Mouse (Mus musculus): ENCODE measurements around the gene Slc25a40. TPM values are rescaled to one million over a fixed set of nuclear protein-coding genes. Genes with fewer than 3 reads are reported as not detected.

Slc25a40 gene
- total and polyA plus RNA-seq, 2 experiments from 2014 or later, result 8.0 to 12.7 TPM

GRCm38 (mm10) chr5:8489471-8490110, 66.9 kb downstream of the Slc25a40 start:
- Histone ChIP-seq H3K9ac (no peak overlapping the region), H3K27ac (ENCODE audit: low read depth, low read length) (no peak overlapping the region), H3K4me2 (ENCODE audit: low read depth) (no peak overlapping the region), H3K4me3 (ENCODE audit: low read depth, low read length) (no peak overlapping the region), H3K36me3 (ENCODE audit: insufficient read depth) (0 out of 2 replicates have a peak, but pooled peaks cover 4% of the 10 kb centered on the region), H3K4me1 (ENCODE audit: insufficient read depth) (no peaks in the 10 kb centered on the region), H3K27me3 (ENCODE audit: insufficient read depth, low read length) (no peaks in the 10 kb centered on the region), H3K9me3 (ENCODE audit: low read length) (no peaks in the 10 kb centered on the region)
- DNase-seq (peak; percentile 60), ATAC-seq (peak; percentile 86)
- peak; percentile 66 for TF ChIP-seq CTCF (IDR thresholded peaks at IDR 0.05; ENCODE audit: low read depth)
- WGBS, result 19% methylated on average over 6 of the region's 6 CpGs

GRCm38 (mm10) chr5:8491778-8492177, 69.1 kb downstream of the Slc25a40 start:
- H3K27me3 ChIP-seq (ENCODE audit: insufficient read depth, low read length), result no peaks in the 10 kb centered on the region
- no peak overlapping the region for H3K27ac ChIP-seq (ENCODE audit: low read depth, low read length)
- H3K4me2 ChIP-seq (ENCODE audit: low read depth), result no peak overlapping the region
- DNase-seq (no peak), ATAC-seq (no peak)
- no peaks in the 10 kb centered on the region for H3K9me3 ChIP-seq (ENCODE audit: low read length)
- 53% methylated on average over 4 of the region's 4 CpGs for WGBS
- H3K9ac ChIP-seq, result no peak overlapping the region
- 0 out of 2 replicates have a peak, but pooled peaks cover 4% of the 10 kb centered on the region for H3K36me3 ChIP-seq (ENCODE audit: insufficient read depth)
- no peak for TF ChIP-seq CTCF (IDR thresholded peaks at IDR 0.05; ENCODE audit: low read depth)
- H3K4me1 ChIP-seq (ENCODE audit: insufficient read depth), result no peaks in the 10 kb centered on the region
- no peak overlapping the region for H3K4me3 ChIP-seq (ENCODE audit: low read depth, low read length)

Other genes starting within 250 kb of the Slc25a40 start
- gene Adam22, start 54.7 kb upstream of the Slc25a40 start, total RNA-seq (2014; rRNA removed), result 62.9 and 89.4 TPM in 2 replicates
- gene Adam22, start 54.7 kb upstream of the Slc25a40 start, polyA plus RNA-seq (2015; fragmentation: Nextera tagmentation; extraction: Ambion mirVana), result 27.0 and 36.6 TPM in 2 replicates
- gene Dbf4, start 134 bp upstream of the Slc25a40 start, total RNA-seq (2014; rRNA removed), result 11.4 and 13.3 TPM in 2 replicates
- gene Dbf4, start 134 bp upstream of the Slc25a40 start, polyA plus RNA-seq (2015; fragmentation: Nextera tagmentation; extraction: Ambion mirVana), result 8.2 and 8.3 TPM in 2 replicates
- 74.2 and 76.7 TPM in 2 replicates for gene Rundc3b, start 200.1 kb downstream of the Slc25a40 start, total RNA-seq (2014; rRNA removed)
- gene Rundc3b, start 200.1 kb downstream of the Slc25a40 start, polyA plus RNA-seq (2015; fragmentation: Nextera tagmentation; extraction: Ambion mirVana), result 27.0 and 34.1 TPM in 2 replicates
- gene Abcb1a, start 237.2 kb downstream of the Slc25a40 start, total RNA-seq (2014; rRNA removed), result 4.8 and 7.6 TPM in 2 replicates
- 1.9 and 2.2 TPM in 2 replicates for gene Abcb1a, start 237.2 kb downstream of the Slc25a40 start, polyA plus RNA-seq (2015; fragmentation: Nextera tagmentation; extraction: Ambion mirVana)

All from forebrain, postnatal 0 days (tissue).